Mouse (Mus musculus): ENCODE data around the gene Hist1h2an. TPM values are rescaled to one million over a fixed set of nuclear protein-coding genes. Genes with fewer than 3 reads are reported as not detected.
"Not testable (repeated sequence)": the region's sequence is repeated elsewhere in the genome, so short reads cannot be mapped to it uniquely, and the experiment has no call there.

The Hist1h2an gene
- total RNA-seq, 4 experiments from 2014 or later, result 1.1 TPM; not detected in 3

DNA sequence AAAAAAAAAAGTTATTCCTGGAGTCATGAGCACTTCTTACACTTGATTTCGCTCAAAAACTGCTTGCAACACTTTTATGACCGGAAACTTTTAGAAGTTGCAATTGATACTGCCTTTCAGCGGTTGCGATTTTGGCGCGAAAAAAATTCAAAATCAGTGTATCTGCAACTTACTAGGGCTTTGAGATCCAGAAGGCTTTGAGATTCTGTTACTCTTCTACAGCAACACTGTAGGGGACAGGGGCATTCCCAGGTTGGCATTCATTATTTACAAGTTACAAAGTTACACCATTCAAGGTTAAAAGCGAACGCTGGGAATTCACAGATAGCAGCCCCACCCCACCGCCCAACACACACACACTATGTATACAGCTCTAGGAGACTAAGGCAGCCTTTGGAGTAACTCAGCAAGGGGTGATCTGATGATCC, 3.3 kb downstream of the Hist1h2an start:
- no peak for DNase-seq (ENCODE audit: low spot score)

GRCm38 (mm10) chr13:21783255-21783617, 3.8 kb downstream of the Hist1h2an start, which contains the start of gene Hist1h3i:
Gene Hist1h3i, minus strand, starts transcription at chr13:21783370.
- peak; percentile 84 for DNase-seq (ENCODE audit: low spot score)

- DNase-seq (ENCODE audit: low spot score), result not testable (repeated sequence)
These were observed 4.4 kb downstream of the Hist1h2an start for GRCm38 (mm10) chr13:21782361-21783254.

DNA sequence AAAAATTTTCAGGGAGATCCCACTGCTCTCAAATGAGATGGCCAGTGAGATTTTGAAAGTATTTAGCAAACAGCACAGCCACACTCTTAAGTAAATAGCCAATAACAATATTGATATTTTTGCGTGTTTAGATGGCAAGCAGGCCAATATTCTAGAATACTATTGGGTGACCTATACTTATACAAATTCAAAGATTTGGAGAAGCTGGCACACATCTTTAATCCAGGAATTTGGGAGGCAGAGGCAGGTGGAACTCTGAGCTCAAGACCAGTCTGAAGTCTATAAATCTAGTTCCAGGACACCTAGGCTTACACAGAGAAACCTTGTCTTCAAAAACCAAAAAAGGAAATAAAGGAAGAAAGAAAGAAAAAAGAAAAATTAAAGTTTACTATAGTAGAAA, 5.4 kb downstream of the Hist1h2an start:
- DNase-seq (ENCODE audit: low spot score), result no peak

DNA sequence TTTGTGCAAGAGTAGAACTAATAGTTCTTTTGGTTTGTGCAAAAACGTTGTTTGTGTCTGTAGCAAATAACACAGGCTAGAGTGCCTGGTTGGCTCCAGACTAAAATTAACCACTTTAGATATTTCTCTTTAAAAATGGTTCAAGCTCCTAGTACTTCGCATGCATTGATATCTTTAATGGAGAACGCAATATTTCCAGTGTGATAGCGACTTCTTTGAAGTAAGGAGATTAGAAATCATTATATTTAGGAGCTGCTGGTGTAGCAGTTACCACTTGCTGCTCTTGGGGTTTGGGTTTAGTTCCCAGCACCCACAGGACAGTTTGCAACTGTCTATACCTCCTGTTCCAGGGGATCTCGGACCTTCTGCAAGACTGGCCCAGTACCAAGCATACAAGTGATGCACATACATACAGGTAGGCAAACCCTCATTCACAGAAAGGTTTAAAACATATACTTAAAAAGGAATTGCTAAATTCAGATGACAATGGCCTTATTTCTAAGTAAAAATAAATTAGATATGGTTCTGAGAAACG, 5.9 kb downstream of the Hist1h2an start:
- DNase-seq (ENCODE audit: low spot score), result no peak

GRCm38 (mm10) chr13:21779767-21780731, 7.0 kb downstream of the Hist1h2an start, which contains the start of gene Hist1h1b:
Gene Hist1h1b, minus strand, starts transcription at chr13:21780625.
- peak; percentile 33 for DNase-seq (ENCODE audit: low spot score)

- peak; percentile 90 for DNase-seq (ENCODE audit: low spot score)
These were observed 7.9 kb downstream of the Hist1h2an start for GRCm38 (mm10) chr13:21778814-21779766.

DNA sequence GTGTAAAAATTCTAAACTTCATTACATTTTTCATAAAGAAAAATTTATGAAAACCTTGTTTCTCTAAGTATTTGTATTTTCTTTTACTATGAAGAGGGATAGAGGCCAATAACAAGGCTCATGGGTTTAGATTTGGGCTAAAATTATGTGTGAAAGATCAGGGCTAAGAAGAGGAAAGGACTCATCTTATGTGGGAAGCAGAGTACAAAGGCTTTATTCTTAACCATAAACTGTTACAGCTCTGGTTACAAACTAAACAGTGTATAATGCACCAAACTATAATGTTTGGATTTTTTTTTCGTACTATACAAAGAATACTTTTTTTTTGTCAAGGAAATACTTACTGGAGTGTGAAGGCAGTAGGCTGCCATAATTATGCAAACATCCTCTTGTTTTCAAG, 31.3 kb downstream of the Hist1h2an start:
- no peak for DNase-seq (ENCODE audit: low spot score)

GRCm38 (mm10) chr13:21754294-21755001, 32.6 kb downstream of the Hist1h2an start:
- DNase-seq (ENCODE audit: low spot score), result not testable (repeated sequence)

DNA sequence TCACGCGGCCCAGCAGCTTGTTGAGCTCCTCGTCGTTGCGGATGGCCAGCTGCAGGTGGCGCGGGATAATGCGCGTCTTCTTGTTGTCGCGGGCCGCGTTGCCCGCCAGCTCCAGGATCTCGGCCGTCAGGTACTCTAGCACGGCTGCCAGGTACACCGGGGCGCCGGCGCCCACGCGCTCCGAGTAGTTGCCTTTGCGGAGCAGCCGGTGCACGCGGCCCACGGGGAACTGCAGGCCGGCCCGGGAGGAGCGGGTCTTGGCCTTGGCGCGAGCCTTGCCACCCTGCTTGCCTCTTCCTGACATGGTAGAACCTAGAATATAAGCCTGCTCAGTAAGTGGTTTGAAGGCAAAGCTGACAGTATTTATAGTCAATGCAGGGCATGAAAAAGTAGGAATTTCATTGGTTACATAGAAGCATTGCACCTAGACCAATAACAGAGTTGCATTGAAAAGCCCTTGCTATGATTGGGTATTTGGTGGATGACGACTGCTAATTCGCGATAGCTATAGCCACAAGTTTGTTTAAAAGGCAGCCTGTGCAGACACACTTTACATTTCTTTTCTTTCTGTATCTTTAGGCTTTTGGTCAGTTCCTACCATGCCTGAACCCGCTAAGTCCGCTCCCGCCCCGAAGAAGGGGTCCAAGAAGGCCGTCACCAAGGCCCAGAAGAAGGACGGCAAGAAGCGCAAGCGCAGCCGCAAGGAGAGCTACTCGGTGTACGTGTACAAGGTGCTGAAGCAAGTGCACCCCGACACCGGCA, 33.3 kb downstream of the Hist1h2an start, which contains the start of the genes Hist1h2ak and Hist1h2bn:
Gene Hist1h2ak (minus strand): TSS at position 304 of the 762 bp plus-strand sequence.
Gene Hist1h2bn (plus strand): TSS at position 600 of the 762 bp plus-strand sequence.
- peak; percentile 89 for DNase-seq (ENCODE audit: low spot score)

DNA sequence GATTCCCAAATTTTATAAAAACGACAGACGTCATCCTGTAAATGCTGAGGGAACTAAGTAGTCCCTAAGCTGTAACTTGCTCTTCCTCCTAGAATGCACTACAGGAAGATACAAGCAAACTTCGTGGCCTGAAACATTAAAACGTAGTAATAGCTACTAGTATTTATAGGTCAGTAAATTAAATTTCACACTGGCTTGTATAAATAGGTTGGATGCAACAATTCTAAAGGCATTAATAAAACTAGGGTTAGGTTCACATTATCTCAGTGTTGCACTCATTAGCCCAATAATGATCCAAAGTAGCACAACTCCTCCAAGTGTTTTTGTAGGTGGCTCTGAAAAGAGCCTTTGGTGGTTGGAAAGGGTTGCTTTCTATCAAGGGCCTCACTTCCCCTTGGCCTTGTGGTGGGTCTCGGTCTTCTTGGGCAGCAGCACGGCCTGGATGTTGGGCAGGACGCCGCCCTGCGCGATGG, 33.9 kb downstream of the Hist1h2an start:
- no peak for DNase-seq (ENCODE audit: low spot score)

GRCm38 (mm10) chr13:21752356-21752755, 34.7 kb downstream of the Hist1h2an start:
- DNase-seq (ENCODE audit: low spot score), result no peak

DNA sequence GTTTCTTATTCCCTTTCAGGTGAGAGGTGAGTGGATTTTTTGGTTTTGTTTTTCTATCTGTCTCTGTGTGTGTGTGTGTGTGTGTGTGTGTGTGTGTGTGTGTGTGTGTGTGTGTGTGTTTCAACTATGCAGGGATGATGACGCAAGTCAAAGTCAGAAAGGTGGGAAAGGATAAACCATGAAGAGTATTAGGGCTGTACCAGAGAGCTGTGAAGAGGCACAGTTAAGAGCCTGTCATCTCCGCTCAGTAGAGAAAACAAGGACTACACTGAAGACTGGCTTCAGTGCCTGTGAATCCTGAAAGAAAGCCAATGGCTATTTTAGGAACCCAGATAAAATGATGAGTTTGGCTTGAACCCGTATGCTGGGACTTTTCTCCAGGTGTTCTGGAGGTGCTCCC, 35.2 kb downstream of the Hist1h2an start:
- DNase-seq (ENCODE audit: low spot score), result no peak

DNA sequence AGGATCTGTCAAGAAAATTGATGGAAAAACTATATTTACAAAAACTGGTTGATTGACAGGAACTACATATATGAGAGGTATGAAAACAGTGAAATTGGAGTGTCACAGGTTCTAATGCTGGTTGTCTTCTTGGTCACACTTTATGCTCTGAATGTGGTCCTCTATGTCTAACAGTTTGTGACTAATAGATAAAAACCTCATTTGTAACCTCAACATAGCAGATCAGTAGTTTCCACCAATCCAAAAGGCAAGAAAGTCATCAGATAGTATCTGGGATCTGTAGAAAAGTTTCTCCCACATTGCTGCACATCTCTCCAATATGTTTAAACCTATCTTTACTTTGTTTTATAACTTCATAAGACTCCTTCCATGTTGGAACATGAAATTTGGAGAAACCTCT, 35.6 kb downstream of the Hist1h2an start:
- no peak for DNase-seq (ENCODE audit: low spot score)

GRCm38 (mm10) chr13:21750159-21751017, 36.6 kb downstream of the Hist1h2an start, which contains the start of gene Hist1h4k:
Gene Hist1h4k, minus strand, starts transcription at chr13:21750505.
- DNase-seq (ENCODE audit: low spot score), result peak; percentile 75

DNA sequence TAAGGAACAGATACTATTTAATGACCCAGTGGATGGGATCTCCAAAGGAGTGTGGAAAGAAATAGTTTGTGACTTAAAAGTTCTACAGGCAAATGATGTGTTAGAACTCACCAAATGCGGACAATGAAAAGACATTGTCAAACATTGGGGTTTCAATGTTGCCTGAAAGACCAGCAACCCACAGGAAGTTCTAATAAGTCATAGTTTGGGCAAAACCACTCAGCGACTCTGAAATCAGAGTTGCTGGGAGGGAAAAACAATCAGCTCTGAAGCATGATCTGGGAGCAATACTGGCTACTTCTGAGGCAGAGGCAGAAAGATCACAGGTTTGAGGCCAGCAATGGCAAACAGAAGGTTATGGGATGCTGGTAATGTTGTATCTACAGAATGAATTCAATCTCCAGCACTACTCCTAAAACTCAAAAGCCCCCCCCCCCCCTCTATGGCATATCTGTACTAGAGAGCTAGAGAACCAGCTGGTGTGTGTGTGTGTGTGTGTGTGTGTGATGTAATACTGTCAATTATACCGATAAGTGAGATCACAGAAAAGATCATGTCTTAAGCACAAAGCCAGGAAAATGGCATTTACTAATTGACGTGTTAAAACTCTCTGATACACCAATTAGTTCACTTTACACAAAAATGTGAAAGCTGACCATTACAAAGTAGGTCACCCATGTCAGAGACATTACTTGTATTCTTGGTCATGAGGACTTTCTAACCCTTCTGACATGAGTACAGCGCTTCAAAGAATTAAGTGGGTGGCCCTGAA, 37.4 kb downstream of the Hist1h2an start:
- no peak for DNase-seq (ENCODE audit: low spot score)

DNA sequence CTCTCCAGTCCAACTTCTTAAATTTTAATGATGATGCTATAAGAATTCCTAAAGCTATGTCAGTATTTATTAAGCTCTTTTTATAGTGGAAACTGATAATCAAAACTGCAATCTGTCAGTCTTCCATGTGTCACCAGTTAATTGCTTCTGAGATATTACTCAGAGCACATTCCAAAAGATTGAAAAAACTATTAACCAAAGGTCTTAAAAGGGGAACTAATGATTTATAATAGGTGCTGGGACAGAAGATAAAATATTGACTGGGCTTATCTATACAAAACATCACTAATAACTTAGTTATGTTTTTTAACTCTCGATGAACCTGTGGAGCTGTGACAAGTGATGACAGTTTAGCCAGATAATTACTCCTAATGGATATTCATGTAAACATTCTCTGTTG, 42.0 kb downstream of the Hist1h2an start:
- no peak for DNase-seq (ENCODE audit: low spot score)
